Mouse (Mus musculus) left cerebral cortex, adult 9 months (tissue): ENCODE results near the gene Ch25h.

ENCODE experiments used
- DNase-seq, 2 experiments: peaks; one replicate each; pipeline ENCODE4 v3.0.0; 2022; ENCODE audit warnings: low spot score in 2 of 2

Ch25h gene

GRCm38 (mm10) chr19:34474991-34475971 is at the start of gene Ch25h:
Gene Ch25h (minus strand): TSS chr19:34475164.
- DNase-seq, result peak in 1 of 2 experiments; percentile 34

- no peak for DNase-seq
Observed at GRCm38 (mm10) chr19:34524646-34525045, 49.7 kb upstream of the Ch25h start.

- DNase-seq, result no peak
Observed at GRCm38 (mm10) chr19:34523106-34523725, 48.3 kb upstream of the Ch25h start.

GRCm38 (mm10) chr19:34521978-34522377 is 47.0 kb upstream of the Ch25h start:
- DNase-seq, result no peak

DNA sequence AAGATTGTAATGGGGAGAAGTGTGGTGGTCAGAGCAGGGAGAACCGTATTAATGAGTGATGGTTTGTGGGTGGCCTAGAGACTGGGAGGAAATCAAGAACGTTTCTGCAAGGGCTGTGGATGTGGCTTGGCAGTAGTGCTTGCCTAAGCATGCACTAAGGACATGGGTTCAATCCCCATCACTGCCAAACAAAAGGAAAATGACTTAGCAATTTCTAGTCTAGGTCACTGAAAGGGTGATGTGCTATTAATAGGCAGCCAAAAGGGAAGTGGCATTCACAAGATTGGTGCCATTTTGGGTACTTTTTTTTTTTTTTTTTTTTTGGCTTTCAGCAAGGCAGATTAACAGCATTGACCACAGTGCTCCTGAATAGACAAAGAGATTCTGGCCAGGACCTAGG is 46.4 kb upstream of the Ch25h start:
- no peak for DNase-seq

DNA sequence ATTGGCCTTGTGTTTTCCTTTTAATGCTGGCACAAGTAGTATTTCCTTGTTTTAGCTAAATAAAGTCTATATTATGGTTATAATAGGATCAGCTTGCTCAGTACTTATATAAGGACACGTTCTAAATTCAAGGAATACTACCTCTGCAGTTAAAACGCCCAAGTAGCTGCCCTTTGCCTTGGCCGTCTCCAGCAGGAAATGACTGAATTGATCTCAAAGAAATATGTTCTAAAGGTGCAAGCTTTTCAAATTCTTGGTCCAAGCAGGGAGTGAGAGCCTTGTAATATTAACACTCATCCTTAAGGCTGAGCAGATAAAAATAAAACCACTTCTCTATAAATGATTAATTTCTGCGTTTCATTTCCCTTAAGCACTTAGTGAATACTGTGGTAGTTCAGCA is 45.1 kb upstream of the Ch25h start:
- DNase-seq, result no peak

DNA sequence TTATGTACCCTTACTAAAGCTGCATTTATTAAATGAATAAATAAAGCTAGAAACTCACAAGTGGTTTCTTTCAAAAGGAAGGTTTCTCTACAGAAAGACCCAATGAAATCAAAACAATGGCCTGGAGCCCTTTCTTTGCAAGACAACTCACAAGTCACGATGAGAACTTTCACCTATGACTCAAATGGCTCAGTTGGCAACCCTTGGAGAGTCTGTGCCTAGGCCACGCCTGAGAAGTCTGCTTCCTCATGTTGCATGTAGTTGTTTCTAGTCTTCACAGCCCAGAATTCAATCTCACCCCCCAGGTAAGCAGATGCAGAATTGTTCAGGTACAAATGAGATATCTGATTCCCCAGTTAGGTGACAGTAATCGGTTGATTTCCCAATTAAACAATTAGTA is 44.7 kb upstream of the Ch25h start:
- no peak for DNase-seq

GRCm38 (mm10) chr19:34518786-34519185 is 43.8 kb upstream of the Ch25h start:
- no peak for DNase-seq

GRCm38 (mm10) chr19:34517812-34518594 is 43.0 kb upstream of the Ch25h start:
- no peak for DNase-seq

DNA sequence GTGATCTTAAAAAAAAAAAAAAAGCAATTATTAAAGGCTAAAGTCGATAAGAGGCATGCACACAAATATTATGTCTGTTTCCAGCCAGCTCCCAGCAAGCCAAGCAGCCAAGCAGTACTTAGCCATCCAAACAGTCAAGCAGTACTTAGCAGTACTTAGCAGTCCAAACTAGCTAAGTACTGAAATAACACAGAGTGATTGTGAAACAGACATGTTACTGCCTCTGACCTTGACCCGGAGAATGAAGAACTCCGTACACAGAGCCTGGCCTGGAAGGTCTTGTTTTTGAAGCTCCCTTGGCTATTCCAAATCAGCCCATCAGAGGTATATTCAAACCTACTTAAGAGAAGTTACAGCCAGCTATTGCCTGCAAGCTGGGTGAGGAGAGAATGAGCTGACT is 42.2 kb upstream of the Ch25h start:
- no peak for DNase-seq

GRCm38 (mm10) chr19:34516346-34516745 is 41.4 kb upstream of the Ch25h start:
- no peak for DNase-seq

- no peak for DNase-seq
Observed at GRCm38 (mm10) chr19:34515681-34516080, 40.7 kb upstream of the Ch25h start.

- DNase-seq, result no peak
Observed at GRCm38 (mm10) chr19:34511528-34511927, 36.6 kb upstream of the Ch25h start.

- no peak for DNase-seq
Observed at GRCm38 (mm10) chr19:34510717-34511116, 35.8 kb upstream of the Ch25h start.

- DNase-seq, result no peak
Observed at GRCm38 (mm10) chr19:34505161-34505721, 30.3 kb upstream of the Ch25h start.

DNA sequence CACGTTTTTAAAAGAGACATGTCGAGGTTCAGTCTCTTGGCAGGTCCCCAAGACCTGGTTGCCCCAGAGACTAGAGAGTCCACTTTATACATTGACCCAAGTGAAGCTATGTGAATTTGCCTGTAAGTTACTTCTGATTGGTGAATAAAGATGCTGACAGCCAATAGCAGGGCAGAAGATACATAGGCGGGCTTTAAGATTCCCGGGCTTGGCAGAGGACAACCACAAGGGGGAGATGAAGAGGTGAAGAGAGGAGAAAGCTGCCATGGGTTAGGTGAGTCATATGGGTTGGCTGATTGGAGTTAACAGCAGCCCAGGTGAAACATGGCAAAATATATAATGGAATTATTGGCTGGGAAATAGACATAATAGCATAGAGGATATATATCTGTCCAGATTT is 25.8 kb upstream of the Ch25h start:
- DNase-seq, result peak in 1 of 2 experiments; percentile 75

GRCm38 (mm10) chr19:34496353-34496752 is 21.4 kb upstream of the Ch25h start:
- DNase-seq, result no peak

DNA sequence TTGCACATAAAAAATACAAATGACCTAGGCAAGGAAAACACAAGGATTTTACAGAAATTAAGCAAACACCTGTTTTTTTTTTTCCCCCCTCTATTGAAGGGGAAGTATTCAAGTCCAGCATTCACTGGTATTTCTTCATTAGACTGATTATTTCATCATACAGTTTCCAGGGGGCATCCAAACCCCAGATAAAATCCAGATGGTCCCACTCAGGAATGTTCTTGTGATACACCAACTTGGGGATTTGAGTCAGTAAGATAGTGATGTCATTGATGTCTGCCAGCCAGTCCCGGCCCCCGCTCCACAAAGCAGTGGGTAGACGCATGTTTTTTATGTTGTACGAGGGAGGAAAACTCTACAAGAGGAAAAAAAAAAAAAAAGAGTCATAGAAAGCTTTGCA is 18.9 kb upstream of the Ch25h start:
- no peak for DNase-seq

DNA sequence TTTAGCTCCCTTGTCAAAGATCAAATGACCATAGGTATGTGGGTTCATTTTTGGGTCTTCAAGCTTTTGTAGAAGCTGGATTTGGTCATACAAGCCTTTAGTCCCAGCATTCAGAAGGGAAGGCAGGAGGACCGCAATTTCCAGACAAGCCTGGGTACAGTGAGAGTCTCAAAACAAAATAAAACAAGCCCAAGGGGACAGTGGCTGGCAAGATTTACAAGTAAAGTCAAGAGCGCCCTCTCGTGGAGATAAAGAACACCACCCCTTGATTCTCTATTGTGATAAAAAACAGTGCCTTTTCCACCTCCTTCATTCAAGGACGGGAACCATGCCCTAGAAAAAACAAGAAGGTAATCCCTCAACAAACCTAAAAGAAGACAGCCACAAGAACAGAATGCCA is 8.6 kb upstream of the Ch25h start:
- peak in 1 of 2 experiments; percentile 46 for DNase-seq

DNA sequence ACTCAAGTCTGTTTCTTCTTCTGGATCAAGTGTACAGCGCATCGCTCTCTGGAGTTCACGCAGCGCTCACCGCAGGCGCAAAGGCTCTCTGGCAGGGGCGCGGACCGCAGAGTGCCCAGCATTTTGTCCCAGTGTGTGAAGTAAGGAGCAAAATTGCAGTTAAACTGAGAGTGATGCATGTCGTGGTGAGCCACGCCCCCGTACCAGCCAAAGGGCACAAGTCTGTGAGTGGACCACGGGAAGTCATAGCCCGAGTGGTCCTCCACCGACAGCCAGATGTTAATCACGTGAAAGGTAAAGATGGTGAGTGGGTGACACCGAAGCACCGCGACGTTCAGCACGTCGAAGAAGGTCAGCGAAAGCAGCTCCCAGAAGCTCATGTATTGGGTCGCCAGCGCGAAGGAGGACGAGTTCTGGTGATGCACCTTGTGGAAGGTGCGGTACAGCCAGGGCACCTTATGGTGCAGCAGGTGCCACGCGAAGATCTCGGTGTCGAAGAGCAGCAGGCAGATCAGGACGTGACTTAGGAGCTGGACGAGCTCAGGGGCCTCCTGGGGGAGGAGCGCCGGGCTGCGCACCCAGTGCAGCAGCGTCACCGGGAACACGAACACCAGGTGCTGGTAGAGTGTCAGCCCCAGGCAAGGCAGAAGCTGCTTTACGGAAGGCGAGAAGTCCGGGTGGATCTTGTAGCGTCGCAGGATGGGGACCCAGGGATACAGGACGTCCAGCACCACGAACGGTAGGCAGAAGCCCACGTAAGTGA is 555 bp downstream of the Ch25h start:
- no peak for DNase-seq

GRCm38 (mm10) chr19:34471703-34472102 is 3.3 kb downstream of the Ch25h start:
- DNase-seq, result no peak
